Mouse (Mus musculus): ENCODE measurements around the gene Frmd4a. TPM values are rescaled to one million over a fixed set of nuclear protein-coding genes. Genes with fewer than 3 reads are reported as not detected.

Frmd4a gene
- polyA plus RNA-seq, 1 experiment from 2014 or later, result 3.8 TPM

GRCm38 (mm10) chr2:4452590-4453400 is 435.3 kb downstream of the Frmd4a start:
- WGBS, result 63% methylated on average over 12 of the region's 12 CpGs
- Histone ChIP-seq H3K9me3 (ENCODE audit: control insufficient read depth, low read length) (no peaks in the 10 kb centered on the region), H3K36me3 (ENCODE audit: control insufficient read depth, insufficient read depth, low read length) (no peaks in the 10 kb centered on the region), H3K4me2 (replicated peaks; ENCODE audit: low read depth) (no peak overlapping the region), H3K4me1 (replicated peaks; ENCODE audit: control insufficient read depth, insufficient read depth) (no peaks in the 10 kb centered on the region; the same call in 1 of the 2 replicates), H3K4me3 (ENCODE audit: low read depth, low read length) (no peak overlapping the region), H3K27me3 (ENCODE audit: control insufficient read depth, insufficient read depth, low read length) (no peaks in the 10 kb centered on the region), H3K27ac (replicated peaks) (no peak overlapping the region), H3K9ac (ENCODE audit: low read length) (no peak overlapping the region)
- TF ChIP-seq EP300 (optimal IDR thresholded peaks at IDR 0.05) (no peak), CTCF (IDR thresholded peaks at IDR 0.05; ENCODE audit: low read depth) (no peak)
- DNase-seq (ENCODE audit: low spot score), result no peak
- no peak for ATAC-seq (ENCODE audit: low FRiP score, low TSS enrichment)

GRCm38 (mm10) chr2:4455097-4456025 is 437.8 kb downstream of the Frmd4a start:
- no peaks in the 10 kb centered on the region for H3K9me3 ChIP-seq (ENCODE audit: control insufficient read depth, low read length)
- no peaks in the 10 kb centered on the region for H3K27me3 ChIP-seq (ENCODE audit: control insufficient read depth, insufficient read depth, low read length)
- no peak overlapping the region for H3K4me2 ChIP-seq (replicated peaks; ENCODE audit: low read depth)
- WGBS, result 50% methylated on average over 11 of the region's 11 CpGs
- no peak for DNase-seq (ENCODE audit: low spot score)
- H3K4me1 ChIP-seq (replicated peaks; ENCODE audit: control insufficient read depth, insufficient read depth), result no peaks in the 10 kb centered on the region; the same call in 1 of the 2 replicates
- no peak overlapping the region for H3K4me3 ChIP-seq (ENCODE audit: low read depth, low read length)
- H3K9ac ChIP-seq (ENCODE audit: low read length), result no peak overlapping the region
- no peak for ATAC-seq (ENCODE audit: low FRiP score, low TSS enrichment)
- H3K36me3 ChIP-seq (ENCODE audit: control insufficient read depth, insufficient read depth, low read length), result no peaks in the 10 kb centered on the region
- no peak for TF ChIP-seq EP300 (optimal IDR thresholded peaks at IDR 0.05)
- no peak for TF ChIP-seq CTCF (IDR thresholded peaks at IDR 0.05; ENCODE audit: low read depth)
- no peak overlapping the region for H3K27ac ChIP-seq (replicated peaks)

GRCm38 (mm10) chr2:4460897-4461296 is 443.4 kb downstream of the Frmd4a start:
- ATAC-seq (ENCODE audit: low FRiP score, low TSS enrichment) (no peak), DNase-seq (ENCODE audit: low spot score) (no peak)
- no peaks in the 10 kb centered on the region for H3K4me1 ChIP-seq (replicated peaks; ENCODE audit: control insufficient read depth, insufficient read depth)
- H3K4me2 ChIP-seq (replicated peaks; ENCODE audit: low read depth), result no peak overlapping the region
- no peaks in the 10 kb centered on the region for H3K9me3 ChIP-seq (ENCODE audit: control insufficient read depth, low read length)
- H3K4me3 ChIP-seq (ENCODE audit: low read depth, low read length), result no peak overlapping the region
- TF ChIP-seq EP300 (optimal IDR thresholded peaks at IDR 0.05) (no peak), CTCF (IDR thresholded peaks at IDR 0.05; ENCODE audit: low read depth) (no peak)
- no peaks in the 10 kb centered on the region for H3K27me3 ChIP-seq (ENCODE audit: control insufficient read depth, insufficient read depth, low read length)
- H3K9ac ChIP-seq (ENCODE audit: low read length), result no peak overlapping the region
- no peak overlapping the region for H3K27ac ChIP-seq (replicated peaks)
- WGBS, result 83% methylated on average over 5 of the region's 5 CpGs
- H3K36me3 ChIP-seq (ENCODE audit: control insufficient read depth, insufficient read depth, low read length), result no peaks in the 10 kb centered on the region

- Histone ChIP-seq H3K27ac (replicated peaks) (no peak overlapping the region), H3K9me3 (ENCODE audit: control insufficient read depth, low read length) (no peaks in the 10 kb centered on the region), H3K4me3 (ENCODE audit: low read depth, low read length) (no peak overlapping the region), H3K9ac (ENCODE audit: low read length) (no peak overlapping the region), H3K4me1 (replicated peaks; ENCODE audit: control insufficient read depth, insufficient read depth) (no peaks in the 10 kb centered on the region), H3K36me3 (ENCODE audit: control insufficient read depth, insufficient read depth, low read length) (no peaks in the 10 kb centered on the region), H3K27me3 (ENCODE audit: control insufficient read depth, insufficient read depth, low read length) (no peaks in the 10 kb centered on the region), H3K4me2 (replicated peaks; ENCODE audit: low read depth) (no peak overlapping the region)
- TF ChIP-seq CTCF (IDR thresholded peaks at IDR 0.05; ENCODE audit: low read depth) (no peak), EP300 (optimal IDR thresholded peaks at IDR 0.05) (no peak)
- DNase-seq (ENCODE audit: low spot score) (no peak), ATAC-seq (ENCODE audit: low FRiP score, low TSS enrichment) (no peak)
- 53% methylated on average over 2 of the region's 2 CpGs for WGBS
These were observed 444.0 kb downstream of the Frmd4a start for GRCm38 (mm10) chr2:4461514-4461913.

GRCm38 (mm10) chr2:4462480-4462879 is 445.0 kb downstream of the Frmd4a start:
- WGBS, result 50% methylated on average over 11 of the region's 11 CpGs
- Histone ChIP-seq H3K27ac (replicated peaks) (no peak overlapping the region), H3K9ac (ENCODE audit: low read length) (no peak overlapping the region), H3K36me3 (ENCODE audit: control insufficient read depth, insufficient read depth, low read length) (no peaks in the 10 kb centered on the region), H3K9me3 (ENCODE audit: control insufficient read depth, low read length) (no peaks in the 10 kb centered on the region), H3K4me3 (ENCODE audit: low read depth, low read length) (no peak overlapping the region), H3K27me3 (ENCODE audit: control insufficient read depth, insufficient read depth, low read length) (no peaks in the 10 kb centered on the region), H3K4me1 (replicated peaks; ENCODE audit: control insufficient read depth, insufficient read depth) (no peaks in the 10 kb centered on the region), H3K4me2 (replicated peaks; ENCODE audit: low read depth) (no peak overlapping the region)
- peak; percentile 57 for DNase-seq (ENCODE audit: low spot score)
- ATAC-seq (ENCODE audit: low FRiP score, low TSS enrichment), result peak; percentile 78
- TF ChIP-seq EP300 (optimal IDR thresholded peaks at IDR 0.05), result no peak
- no peak for TF ChIP-seq CTCF (IDR thresholded peaks at IDR 0.05; ENCODE audit: low read depth)

Data from stomach, postnatal 0 days (tissue).